Mouse (Mus musculus): ENCODE data around the gene Axin1.
"Not testable (repeated sequence)": the region's sequence is repeated elsewhere in the genome, so short reads cannot be mapped to it uniquely, and the experiment has no call there.

Axin1 gene

GRCm38 (mm10) chr17:26138239-26138836 lies at the start of gene Axin1:
Gene Axin1 (plus strand): TSS chr17:26138688.
- DNase-seq: peak; percentile 92 to 93

GRCm38 (mm10) chr17:26089905-26090632 lies 48.4 kb upstream of the Axin1 start, which contains the start of gene Decr2:
Gene Decr2 (minus strand): TSS chr17:26090337.
- DNase-seq: peak; percentile 60 to 78

GRCm38 (mm10) chr17:26094531-26095110 lies 43.9 kb upstream of the Axin1 start:
- DNase-seq: no peak

GRCm38 (mm10) chr17:26095121-26095740 lies 43.3 kb upstream of the Axin1 start, which contains the start of gene Nme4:
Gene Nme4 (minus strand): TSS chr17:26095602.
- DNase-seq: peak in 1 of 2 experiments; percentile 53

- no peak for DNase-seq
Observed at GRCm38 (mm10) chr17:26098461-26098860, 40.0 kb upstream of the Axin1 start.

- DNase-seq: not testable (repeated sequence)
Observed at GRCm38 (mm10) chr17:26099316-26099715, 39.2 kb upstream of the Axin1 start.

GRCm38 (mm10) chr17:26100166-26100565 lies 38.3 kb upstream of the Axin1 start:
- DNase-seq: no peak

GRCm38 (mm10) chr17:26101478-26101877 lies 37.0 kb upstream of the Axin1 start:
- DNase-seq: no peak

- no peak for DNase-seq
Observed at GRCm38 (mm10) chr17:26105619-26106018, 32.9 kb upstream of the Axin1 start.

- no peak for DNase-seq
Observed at GRCm38 (mm10) chr17:26110156-26110555, 28.3 kb upstream of the Axin1 start.

- DNase-seq: no peak
Observed at GRCm38 (mm10) chr17:26111024-26111423, 27.5 kb upstream of the Axin1 start.

- no peak for DNase-seq
Observed at GRCm38 (mm10) chr17:26111722-26112121, 26.8 kb upstream of the Axin1 start.

- no peak for DNase-seq
Observed at GRCm38 (mm10) chr17:26112751-26113150, 25.7 kb upstream of the Axin1 start.

GRCm38 (mm10) chr17:26113181-26113948 lies 25.1 kb upstream of the Axin1 start, which contains the start of gene Tmem8:
Gene Tmem8 (plus strand): TSS chr17:26113299.
- DNase-seq: peak; percentile 69 to 80

- no peak for DNase-seq
Observed at GRCm38 (mm10) chr17:26114061-26114460, 24.4 kb upstream of the Axin1 start.

- DNase-seq: not testable (repeated sequence)
Observed at GRCm38 (mm10) chr17:26114461-26114860, 24.0 kb upstream of the Axin1 start.

GRCm38 (mm10) chr17:26115205-26115898 lies 23.1 kb upstream of the Axin1 start:
- DNase-seq: no peak

GRCm38 (mm10) chr17:26115956-26116487 lies 22.5 kb upstream of the Axin1 start:
- no peak for DNase-seq

- DNase-seq: no peak
Observed at GRCm38 (mm10) chr17:26116503-26117258, 21.8 kb upstream of the Axin1 start.
